Mouse (Mus musculus): ENCODE measurements around the gene Gdpd3.

- TF ChIP-seq CTCF (IDR thresholded peaks at IDR 0.05; ENCODE audit: extremely low read depth, insufficient read depth, low read length) = no peak
- TF ChIP-seq POLR2A (IDR thresholded peaks at IDR 0.05; ENCODE audit: extremely low read depth, insufficient read depth, low read length) = no peak
Observed at GRCm38 (mm10) chr7:126725077-126725476, 41.1 kb upstream of the Gdpd3 start.
